Mouse (Mus musculus) cerebellum, adult 2 months (tissue): ENCODE data around the gene Opalin.

Source experiments
- CTCF ChIP-seq: fragments of 200-500 bp; IDR thresholded peaks from 2 replicates; pipeline ENCODE4 v1.5.1; 2011; ENCODE audit warnings: low read depth, mild to moderate bottlenecking, control low read depth, low read length, moderate library complexity, borderline replicate concordance; ENCODE audit not compliant: insufficient read depth
- POLR2A ChIP-seq: fragments of 200-500 bp; IDR thresholded peaks from 2 replicates; pipeline ENCODE4 v1.6.1; 2011; ENCODE audit warnings: low read length, control low read depth, borderline replicate concordance; ENCODE audit not compliant: insufficient read depth

DNA sequence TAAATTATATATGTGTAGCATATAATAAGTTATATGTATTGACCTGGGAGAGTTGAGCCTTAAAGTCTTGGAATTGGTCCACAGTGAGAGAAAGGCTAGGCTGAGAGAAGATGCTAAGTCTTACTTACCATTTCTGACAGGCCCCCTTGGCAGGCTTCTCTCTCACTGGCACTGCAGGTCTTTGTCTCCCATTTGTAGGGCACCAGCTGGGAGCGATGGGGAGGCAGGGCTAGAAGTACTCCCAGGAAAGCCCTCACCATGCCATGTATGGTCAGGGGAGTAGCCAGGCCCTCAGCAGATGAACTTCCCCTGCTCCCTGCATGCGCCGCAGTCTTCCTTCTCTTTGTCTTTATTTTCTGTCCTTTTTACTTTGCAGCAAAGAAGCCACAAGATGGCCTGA lies at the start of gene Opalin:
- TF ChIP-seq CTCF (no peak), POLR2A (no peak)
